Mouse (Mus musculus): ENCODE results near the gene Ndnf. TPM values are rescaled to one million over a fixed set of nuclear protein-coding genes. Genes with fewer than 3 reads are reported as not detected.
A peak's percentile ranks its signal among the peaks of the same experiment; 100 is the strongest.

Gene Ndnf
- total RNA-seq (2022), result 1 to 10 TPM; 2.3 to 4.1 (median 3.9) TPM

- DNase-seq (ENCODE audit: low spot score), result peak; percentile 21
Observed at GRCm38 (mm10) chr6:65671451-65671850, at the start of gene Ndnf. Gene Ndnf (plus strand): TSS chr6:65671590.

GRCm38 (mm10) chr6:65623016-65623715, 48.2 kb upstream of the Ndnf start:
- DNase-seq (ENCODE audit: low spot score), result no peak

DNA sequence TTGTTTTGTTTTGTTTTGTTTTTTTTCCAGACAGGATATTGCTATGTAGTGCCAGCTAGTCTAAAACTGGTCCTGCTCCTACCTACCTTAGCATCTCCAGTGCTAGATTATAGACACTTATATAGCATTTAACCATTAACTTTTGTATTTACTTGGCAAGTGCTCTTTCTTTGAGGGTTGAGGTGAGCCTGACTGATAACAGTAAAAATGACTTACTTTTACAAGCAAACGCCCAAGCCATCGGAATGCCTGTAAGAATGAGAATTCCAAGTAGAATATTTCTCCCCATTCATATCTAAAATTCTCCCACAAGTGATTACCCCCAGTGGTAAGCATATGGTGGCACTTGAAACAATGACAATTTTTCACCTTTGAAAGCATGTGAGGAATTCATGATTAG, 40.8 kb upstream of the Ndnf start:
- no peak for DNase-seq (ENCODE audit: low spot score)

DNA sequence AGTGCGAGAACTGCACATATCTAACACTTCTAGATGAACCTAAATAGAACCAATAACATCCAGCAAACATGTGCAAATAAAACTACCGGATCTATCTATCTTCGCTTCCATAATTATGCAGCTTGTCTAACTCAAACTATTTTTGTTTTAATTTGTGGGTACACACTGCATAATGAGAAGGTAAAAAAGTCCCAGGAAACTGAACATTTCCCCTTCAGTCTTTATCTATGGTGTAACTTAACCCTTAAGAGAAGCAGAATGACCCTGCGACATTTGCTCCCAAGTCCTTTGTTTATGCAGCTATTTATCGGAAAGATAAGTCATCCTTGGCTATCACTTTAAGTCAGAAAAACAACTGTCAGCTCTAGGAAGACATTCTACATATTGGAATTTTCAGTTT, 39.2 kb upstream of the Ndnf start:
- DNase-seq (ENCODE audit: low spot score), result no peak

GRCm38 (mm10) chr6:65642431-65642830, 29.0 kb upstream of the Ndnf start:
- DNase-seq (ENCODE audit: low spot score), result no peak

DNA sequence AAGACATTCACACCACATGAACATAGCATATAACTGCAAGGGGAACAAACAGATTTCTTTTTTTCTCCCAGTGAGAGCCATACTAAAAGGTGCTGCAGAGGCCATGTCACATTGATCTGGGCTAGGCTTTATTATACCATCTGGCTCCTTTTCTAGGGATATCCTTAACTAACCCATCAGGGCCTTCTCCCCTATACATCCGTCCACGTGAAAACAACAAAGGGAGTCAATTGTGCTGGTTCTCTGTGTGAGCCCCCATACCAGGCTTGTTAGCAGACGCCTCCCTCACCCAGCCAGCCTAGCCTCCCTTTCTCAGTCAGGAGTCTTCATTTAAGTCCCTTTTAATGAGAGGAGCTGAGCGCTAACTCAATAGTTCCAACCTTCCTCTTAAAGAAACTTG, 27.3 kb upstream of the Ndnf start:
- no peak for DNase-seq (ENCODE audit: low spot score)

DNA sequence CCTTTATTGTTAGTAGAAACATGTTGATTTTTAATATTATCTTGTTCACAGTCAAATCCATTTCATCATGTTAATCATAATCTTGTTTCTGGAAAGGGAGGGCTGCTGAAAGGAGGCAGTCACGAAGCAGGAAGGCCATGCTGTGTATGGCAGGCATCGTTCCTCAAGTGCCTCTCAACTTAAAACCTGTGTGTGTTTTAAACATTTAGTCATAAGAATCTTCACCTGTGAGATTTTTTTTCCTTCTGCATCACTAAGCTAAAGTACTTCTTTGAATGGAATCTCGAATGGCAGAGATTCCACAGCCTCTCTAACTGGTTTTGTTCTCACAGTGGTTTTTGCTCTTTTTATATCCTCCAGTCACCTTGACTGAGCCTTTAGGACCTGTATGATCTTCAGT, 25.0 kb upstream of the Ndnf start:
- no peak for DNase-seq (ENCODE audit: low spot score)

DNA sequence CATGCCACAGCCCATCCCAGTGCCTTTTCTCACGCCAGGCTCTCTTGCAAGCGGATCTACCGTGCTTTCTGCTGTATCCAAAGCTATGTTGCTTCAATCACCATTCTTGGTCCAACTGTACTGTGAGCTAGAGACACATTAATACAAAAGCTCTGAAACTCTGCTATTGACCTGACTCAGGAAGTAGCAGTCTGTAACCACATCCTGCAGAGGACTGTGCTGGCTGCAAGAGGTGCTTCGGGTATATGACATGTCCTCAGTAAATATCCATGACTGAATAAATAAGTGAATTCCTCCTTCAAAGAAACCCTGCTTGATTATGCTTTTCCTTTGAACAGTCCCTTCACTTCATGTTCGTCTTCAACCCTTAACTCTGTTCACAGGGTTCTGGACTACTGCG, 23.7 kb upstream of the Ndnf start:
- DNase-seq (ENCODE audit: low spot score), result no peak

GRCm38 (mm10) chr6:65651376-65651775, 20.0 kb upstream of the Ndnf start:
- peak; percentile 28 for DNase-seq (ENCODE audit: low spot score)

DNA sequence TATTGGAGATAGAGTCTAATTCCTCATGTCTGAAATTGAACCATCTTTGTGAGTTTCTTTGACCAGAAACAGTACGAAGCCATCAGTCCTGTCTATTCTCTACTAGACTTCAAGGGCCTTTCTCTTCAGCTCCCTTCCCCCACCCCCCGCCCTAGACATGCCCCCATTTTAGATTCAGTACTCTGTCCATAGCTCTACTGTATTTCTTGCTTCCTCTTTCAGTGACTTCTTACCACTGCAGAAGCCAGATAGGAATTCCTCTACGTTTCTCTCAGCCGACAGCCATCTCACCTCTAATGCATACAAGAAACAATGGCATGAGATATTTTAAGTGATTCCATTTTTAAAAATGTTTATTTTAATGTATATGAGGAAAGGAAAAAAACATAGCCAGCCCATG, 10.1 kb upstream of the Ndnf start:
- DNase-seq (ENCODE audit: low spot score), result no peak

DNA sequence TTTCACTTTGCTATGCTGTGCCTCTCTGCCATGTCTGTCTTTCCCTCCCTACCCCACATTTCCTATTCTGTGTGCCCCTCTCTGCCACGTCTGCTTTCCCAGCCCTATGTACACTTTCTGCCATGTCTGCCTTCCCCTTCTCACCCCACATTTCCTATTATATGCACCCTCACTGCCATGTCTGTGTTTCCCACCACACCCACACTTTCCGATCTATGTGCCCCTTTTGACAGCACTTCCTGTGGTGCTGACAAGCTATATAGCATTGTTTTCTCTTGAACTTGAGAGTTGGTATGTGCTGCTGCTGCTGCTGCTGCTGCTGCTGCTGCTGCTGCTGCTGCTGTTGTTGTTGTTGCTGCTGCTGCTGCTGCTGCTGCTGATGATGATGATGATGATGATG, 9.3 kb upstream of the Ndnf start:
- no peak for DNase-seq (ENCODE audit: low spot score)

DNA sequence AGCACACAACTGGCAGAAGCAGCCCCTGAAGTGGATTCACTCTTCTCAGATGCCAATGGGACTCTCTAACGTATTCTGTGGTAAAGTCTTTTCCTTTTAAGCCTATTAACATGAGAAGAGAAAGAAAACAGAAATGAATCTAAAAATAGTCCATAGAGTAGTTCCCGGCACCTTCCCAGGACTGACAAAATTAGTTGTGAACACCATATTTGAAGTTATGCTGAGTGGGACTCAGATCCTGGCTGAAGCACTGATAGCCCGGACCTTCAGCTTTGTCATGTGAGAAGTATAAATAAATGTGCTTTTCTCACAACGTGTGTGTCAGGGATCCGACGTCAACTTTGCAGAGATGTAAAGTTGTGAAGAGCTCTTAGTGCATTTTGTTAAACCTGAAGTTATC, 7.4 kb upstream of the Ndnf start:
- DNase-seq (ENCODE audit: low spot score), result no peak

GRCm38 (mm10) chr6:65666295-65666694, 5.1 kb upstream of the Ndnf start:
- DNase-seq (ENCODE audit: low spot score), result no peak

- no peak for DNase-seq (ENCODE audit: low spot score)
Observed at GRCm38 (mm10) chr6:65669971-65670370, 1.4 kb upstream of the Ndnf start.

GRCm38 (mm10) chr6:65670981-65671411, 394 bp upstream of the Ndnf start:
- no peak for DNase-seq (ENCODE audit: low spot score)

GRCm38 (mm10) chr6:65672131-65673031, 991 bp downstream of the Ndnf start:
- DNase-seq (ENCODE audit: low spot score), result no peak

GRCm38 (mm10) chr6:65693938-65694337, 22.5 kb downstream of the Ndnf start:
- DNase-seq (ENCODE audit: low spot score), result no peak

- no peak for DNase-seq (ENCODE audit: low spot score)
Observed at GRCm38 (mm10) chr6:65720676-65721075, 49.3 kb downstream of the Ndnf start.

GRCm38 (mm10) chr6:65725677-65726076, 54.3 kb downstream of the Ndnf start:
- no peak for DNase-seq (ENCODE audit: low spot score)

- DNase-seq (ENCODE audit: low spot score), result no peak
Observed at GRCm38 (mm10) chr6:65728261-65728660, 56.9 kb downstream of the Ndnf start.

GRCm38 (mm10) chr6:65739442-65739841, 68.1 kb downstream of the Ndnf start:
- DNase-seq (ENCODE audit: low spot score), result peak; percentile 28

DNA sequence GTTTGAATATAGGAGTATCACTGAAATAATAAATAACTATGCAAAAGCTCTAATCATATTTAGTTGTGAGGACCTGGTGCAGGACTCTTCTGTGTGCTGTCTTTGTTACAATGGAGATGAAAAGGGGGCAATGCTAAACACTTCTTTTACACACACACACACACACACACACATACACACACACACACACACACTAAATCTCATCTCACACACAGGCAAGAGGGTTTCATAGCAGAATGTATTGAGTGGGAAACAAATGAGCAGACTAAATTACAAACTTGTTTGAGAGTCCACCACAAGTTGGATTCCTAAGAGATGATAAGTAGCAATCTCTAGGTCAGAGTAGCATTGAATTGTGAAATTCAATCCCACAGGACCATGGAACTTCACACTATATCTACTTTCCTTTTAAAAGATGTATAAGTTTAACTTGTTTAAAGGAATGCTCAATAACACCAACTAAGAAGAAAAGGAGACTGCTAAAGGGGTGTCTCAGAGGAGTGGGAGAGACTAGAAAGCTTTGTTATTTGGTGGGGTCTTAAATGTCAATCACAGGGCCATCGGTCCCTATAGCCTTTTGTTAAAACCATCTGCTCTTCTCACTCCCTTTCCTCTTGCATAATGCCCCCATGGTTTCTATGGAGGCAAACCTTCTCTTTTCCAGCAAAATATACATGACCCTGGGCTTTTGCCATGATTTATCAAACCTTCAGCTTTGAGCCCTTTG, 71.9 kb downstream of the Ndnf start:
- DNase-seq (ENCODE audit: low spot score), result no peak

All from heart, adult 8-10 months (tissue).